Mouse (Mus musculus): ENCODE results near the gene Coch.

GRCm38 (mm10) chr12:51569944-51570343 is 23.2 kb upstream of the Coch start:
- no peak for TF ChIP-seq CTCF (IDR thresholded peaks at IDR 0.05; ENCODE audit: extremely low read depth, insufficient read length, insufficient replicate concordance, low read depth, low read length)
- TF ChIP-seq POLR2A (IDR thresholded peaks at IDR 0.05; ENCODE audit: low read depth, low read length): no peak
